Mouse (Mus musculus) embryonic facial prominence, embryonic 15.5 days (tissue): ENCODE measurements around the gene Ndst2. TPM values are rescaled to one million over a fixed set of nuclear protein-coding genes. Genes with fewer than 3 reads are reported as not detected.

Experiments used
- ATAC-seq: fragments of 200-750 bp; cut with Nextera tagmentation; 2 replicates; pipeline ENCODE4 v1.8.0; 2017; ENCODE audit warnings: low read depth, moderate TSS enrichment; ENCODE audit not compliant: insufficient number of reproducible peaks, low FRiP score, low TSS enrichment
- H3K27ac ChIP-seq: fragments of 300-500 bp; sonication (generic); replicated peaks from 2 replicates; pipeline ENCODE4 v1.5.1; 2015; ENCODE audit warnings: mild to moderate bottlenecking, inconsistent platforms
- H3K27me3 ChIP-seq: fragments of 300-500 bp; sonication (generic); 2 replicates; pipeline ENCODE4 v1.6.1; 2015; ENCODE audit warnings: inconsistent platforms
- H3K36me3 ChIP-seq: fragments of 300-500 bp; sonication (generic); 2 replicates; pipeline ENCODE4 v1.6.1; 2015; ENCODE audit warnings: mild to moderate bottlenecking, inconsistent platforms
- H3K4me1 ChIP-seq: fragments of 300-500 bp; sonication (generic); 2 replicates; pipeline ENCODE4 v1.6.1; 2015; ENCODE audit warnings: inconsistent platforms
- H3K4me2 ChIP-seq: fragments of 300-500 bp; sonication (generic); replicated peaks from 2 replicates; pipeline ENCODE4 v1.6.1; 2015; ENCODE audit warnings: mild to moderate bottlenecking, inconsistent platforms
- H3K4me3 ChIP-seq: fragments of 300-500 bp; sonication (generic); replicated peaks from 2 replicates; pipeline ENCODE4 v1.5.1; 2015; ENCODE audit warnings: mild to moderate bottlenecking, inconsistent platforms
- H3K9ac ChIP-seq: fragments of 300-500 bp; sonication (generic); 2 replicates; pipeline ENCODE4 v1.6.1; 2015; ENCODE audit warnings: inconsistent platforms
- H3K9me3 ChIP-seq: fragments of 300-500 bp; sonication (generic); replicated peaks from 2 replicates; pipeline ENCODE4 v1.6.1; 2016; ENCODE audit warnings: inconsistent platforms
- WGBS: fragments of 180-500 bp; shearing (Covaris S2); methylation state at CpG from one replicate; pipeline ENCODE4 v1.1.7; 2015; 5-methylcytosine and 5-hydroxymethylcytosine counted together
- polyA plus RNA-seq: library from polyadenylated mRNA; unstranded; fragments of >200 nt; fragmentation: Nextera tagmentation; extraction: Ambion mirVana; gene quantifications from 2 replicates; pipeline ENCODE4 v1.2.1, GENCODE M21; 2015

Ndst2 gene
- polyA plus RNA-seq, result 35.1 and 38.8 TPM in 2 replicates

DNA sequence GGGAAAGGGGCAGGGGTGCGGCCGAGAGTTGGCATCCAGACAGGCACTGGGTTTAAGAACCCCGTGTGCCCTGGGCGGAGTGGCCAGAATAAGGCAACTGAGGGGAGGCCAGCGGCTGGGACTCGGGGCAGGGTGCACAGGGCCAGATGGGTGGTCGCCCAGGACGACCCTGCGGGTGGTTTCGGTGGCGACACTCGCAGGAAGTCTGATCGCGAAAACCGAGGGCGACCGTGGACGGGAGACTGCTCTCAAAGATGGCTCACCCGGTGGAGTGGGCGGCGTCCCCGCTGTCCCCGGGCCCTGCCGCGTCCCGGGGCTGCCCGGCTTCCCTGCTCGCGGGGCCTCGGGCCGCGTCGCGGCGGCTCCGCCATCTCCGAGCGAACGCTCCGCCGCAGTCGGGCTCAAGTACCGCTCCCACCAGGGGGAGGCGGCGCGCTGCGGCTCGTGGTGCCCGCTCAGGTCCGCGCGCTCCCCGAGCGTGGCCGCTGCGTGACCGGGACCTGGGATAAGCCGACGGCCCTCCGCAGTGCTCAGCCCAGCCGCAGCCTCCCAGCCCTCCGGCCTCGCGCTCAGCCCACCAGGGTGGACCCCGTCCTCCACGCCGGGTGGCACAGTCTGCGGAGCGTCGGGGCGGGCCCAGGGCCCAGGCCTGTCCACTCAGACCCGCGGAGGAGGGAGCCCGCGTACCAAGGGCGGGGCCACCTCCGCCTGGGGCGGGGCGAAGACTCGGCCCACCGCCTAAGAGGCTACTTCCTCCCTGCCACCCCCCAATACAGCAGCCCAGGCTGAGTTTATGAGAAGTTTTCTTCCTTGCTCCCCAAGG lies at the start of gene Ndst2:
Gene Ndst2 (minus strand): TSS at position 611 of the 823 bp plus-strand sequence.
- Histone ChIP-seq H3K27ac (peak within 1 kb of the TSS; percentile 92), H3K27me3 (no peaks in the 10 kb centered on the region), H3K36me3 (peaks cover 56% of the 10 kb centered on the region), H3K9me3 (no peaks in the 10 kb centered on the region), H3K4me2 (peak within 1 kb of the TSS; percentile 81), H3K4me1 (peaks cover 35% of the 10 kb centered on the region), H3K4me3 (peak within 1 kb of the TSS; percentile 82), H3K9ac (peak within 1 kb of the TSS; percentile 91)
- WGBS, result 1% methylated on average over 80 of the region's 81 CpGs
- peak; percentile 98 for ATAC-seq

GRCm38 (mm10) chr14:20783526-20783925 lies 49.2 kb upstream of the Ndst2 start:
- Histone ChIP-seq H3K9ac (no peak overlapping the region), H3K4me2 (no peak overlapping the region), H3K4me3 (no peak overlapping the region), H3K9me3 (no peaks in the 10 kb centered on the region), H3K4me1 (peaks cover 23% of the 10 kb centered on the region), H3K27ac (no peak overlapping the region), H3K27me3 (no peaks in the 10 kb centered on the region), H3K36me3 (peaks cover 71% of the 10 kb centered on the region)
- no peak for ATAC-seq
- WGBS, result 94% methylated on average over 6 of the region's 6 CpGs

GRCm38 (mm10) chr14:20782860-20783259 lies 48.5 kb upstream of the Ndst2 start:
- Histone ChIP-seq H3K36me3 (peaks cover 72% of the 10 kb centered on the region), H3K27me3 (no peaks in the 10 kb centered on the region), H3K4me1 (peaks cover 23% of the 10 kb centered on the region), H3K4me3 (no peak overlapping the region), H3K4me2 (no peak overlapping the region), H3K27ac (no peak overlapping the region), H3K9me3 (no peaks in the 10 kb centered on the region), H3K9ac (no peak overlapping the region)
- WGBS, result 91% methylated on average over 7 of the region's 7 CpGs
- no peak for ATAC-seq

DNA sequence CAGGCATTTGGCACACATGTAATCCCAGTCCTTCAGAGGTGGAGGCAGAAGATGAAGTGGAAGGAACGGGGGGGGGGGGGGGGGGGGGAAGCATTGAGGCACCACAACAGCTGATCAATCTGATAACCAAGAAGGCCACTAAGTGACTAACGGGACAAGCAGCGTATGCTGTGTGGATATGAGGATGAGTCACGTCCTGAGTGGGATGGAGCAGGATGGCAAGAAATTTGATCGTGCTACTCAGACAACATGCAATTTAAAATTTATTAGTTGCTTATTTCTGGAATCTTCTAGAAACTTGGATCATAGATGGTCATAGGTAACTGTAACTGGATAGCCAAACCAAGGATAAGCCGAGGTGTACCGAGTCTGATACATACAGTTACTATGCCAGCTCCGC lies 45.9 kb upstream of the Ndst2 start:
- Histone ChIP-seq H3K4me2 (no peak overlapping the region), H3K9me3 (no peaks in the 10 kb centered on the region), H3K4me1 (peaks cover 10% of the 10 kb centered on the region), H3K27me3 (no peaks in the 10 kb centered on the region), H3K36me3 (peaks cover 61% of the 10 kb centered on the region), H3K4me3 (no peak overlapping the region), H3K9ac (no peak overlapping the region), H3K27ac (no peak overlapping the region)
- 89% methylated on average over 8 of the region's 8 CpGs for whole genome bisulfite sequencing
- ATAC-seq, result no peak

DNA sequence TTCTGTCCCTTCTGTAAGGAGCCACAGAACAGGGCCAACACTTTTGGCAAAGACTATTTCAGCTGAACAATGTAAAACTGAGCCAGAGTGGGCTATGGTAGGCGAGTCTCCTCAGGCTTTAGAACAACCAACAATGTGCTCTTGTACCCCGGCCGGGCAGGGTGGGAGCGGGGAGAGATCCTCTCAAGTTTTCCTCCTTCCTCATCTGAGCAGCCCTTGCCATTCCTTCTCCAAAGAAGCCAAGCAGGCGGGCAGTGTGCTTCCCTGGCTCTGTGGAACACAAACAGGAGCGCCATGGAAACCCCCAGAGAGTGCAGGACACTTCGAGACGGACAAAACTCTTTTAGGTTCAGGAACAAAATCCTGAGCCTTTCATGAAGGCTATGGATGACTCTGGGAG lies 44.1 kb upstream of the Ndst2 start:
- Histone ChIP-seq H3K27ac (no peak overlapping the region), H3K9ac (no peak overlapping the region), H3K9me3 (no peaks in the 10 kb centered on the region), H3K4me2 (no peak overlapping the region), H3K4me3 (no peak overlapping the region), H3K4me1 (peaks cover 17% of the 10 kb centered on the region; the same call in 1 of the 2 replicates), H3K36me3 (peaks cover 46% of the 10 kb centered on the region), H3K27me3 (no peaks in the 10 kb centered on the region)
- no peak for ATAC-seq
- 88% methylated on average over 8 of the region's 8 CpGs for WGBS

GRCm38 (mm10) chr14:20775661-20776060 lies 41.3 kb upstream of the Ndst2 start:
- Histone ChIP-seq H3K4me2 (no peak overlapping the region), H3K27ac (no peak overlapping the region), H3K9ac (no peak overlapping the region), H3K9me3 (no peaks in the 10 kb centered on the region), H3K4me1 (peaks cover 26% of the 10 kb centered on the region; the same call in 1 of the 2 replicates), H3K4me3 (no peak overlapping the region), H3K27me3 (no peaks in the 10 kb centered on the region), H3K36me3 (peaks cover 25% of the 10 kb centered on the region)
- ATAC-seq, result no peak
- WGBS, result 39% methylated on average over 6 of the region's 6 CpGs

- H3K36me3 ChIP-seq, result peaks cover 32% of the 10 kb centered on the region
- H3K27me3 ChIP-seq, result no peaks in the 10 kb centered on the region
- H3K4me2 ChIP-seq, result no peak overlapping the region
- no peak overlapping the region; the same call in 1 of the 2 replicates for H3K27ac ChIP-seq
- H3K9me3 ChIP-seq, result no peaks in the 10 kb centered on the region
- ATAC-seq, result no peak
- WGBS, result 53% methylated on average over 3 of the region's 3 CpGs
- no peak overlapping the region for H3K9ac ChIP-seq
- peaks cover 33% of the 10 kb centered on the region for H3K4me1 ChIP-seq
- no peak overlapping the region for H3K4me3 ChIP-seq
Measured at GRCm38 (mm10) chr14:20773410-20773809, 39.0 kb upstream of the Ndst2 start.

- H3K27ac ChIP-seq, result no peak overlapping the region; the same call in 1 of the 2 replicates
- H3K27me3 ChIP-seq, result no peaks in the 10 kb centered on the region
- ATAC-seq, result no peak
- peaks cover 29% of the 10 kb centered on the region for H3K36me3 ChIP-seq
- H3K9ac ChIP-seq, result no peak overlapping the region
- no peak overlapping the region for H3K4me3 ChIP-seq
- H3K9me3 ChIP-seq, result no peaks in the 10 kb centered on the region
- WGBS, result 74% methylated on average over 6 of the region's 6 CpGs
- H3K4me1 ChIP-seq, result peaks cover 37% of the 10 kb centered on the region
- H3K4me2 ChIP-seq, result no peak overlapping the region
Measured at GRCm38 (mm10) chr14:20772808-20773207, 38.4 kb upstream of the Ndst2 start.

DNA sequence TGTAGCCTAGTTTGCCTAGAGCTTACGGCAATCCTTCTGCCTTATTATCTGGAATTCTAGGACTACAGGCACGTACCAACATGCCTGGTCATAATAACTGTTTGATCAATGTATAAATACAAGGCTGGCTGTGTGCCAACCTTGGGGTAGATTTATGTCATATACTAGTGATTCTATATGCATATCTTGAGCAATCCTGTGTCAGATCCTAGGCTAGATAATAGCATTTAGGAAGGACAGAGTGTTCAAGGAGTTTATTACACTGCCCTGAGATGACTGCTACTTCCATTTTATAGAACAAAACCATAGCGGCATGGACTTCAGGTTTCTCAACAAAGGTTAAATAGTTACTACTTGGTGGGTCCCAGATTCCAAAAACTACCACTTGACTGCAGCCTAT lies 37.6 kb upstream of the Ndst2 start:
- no peak overlapping the region for H3K27ac ChIP-seq
- H3K4me3 ChIP-seq, result no peak overlapping the region
- no peak overlapping the region for H3K9ac ChIP-seq
- H3K9me3 ChIP-seq, result no peaks in the 10 kb centered on the region
- H3K4me1 ChIP-seq, result peaks cover 37% of the 10 kb centered on the region
- peaks cover 23% of the 10 kb centered on the region for H3K36me3 ChIP-seq
- ATAC-seq, result no peak
- no peak overlapping the region for H3K4me2 ChIP-seq
- WGBS, result 79% methylated on average over 3 of the region's 3 CpGs
- H3K27me3 ChIP-seq, result no peaks in the 10 kb centered on the region

DNA sequence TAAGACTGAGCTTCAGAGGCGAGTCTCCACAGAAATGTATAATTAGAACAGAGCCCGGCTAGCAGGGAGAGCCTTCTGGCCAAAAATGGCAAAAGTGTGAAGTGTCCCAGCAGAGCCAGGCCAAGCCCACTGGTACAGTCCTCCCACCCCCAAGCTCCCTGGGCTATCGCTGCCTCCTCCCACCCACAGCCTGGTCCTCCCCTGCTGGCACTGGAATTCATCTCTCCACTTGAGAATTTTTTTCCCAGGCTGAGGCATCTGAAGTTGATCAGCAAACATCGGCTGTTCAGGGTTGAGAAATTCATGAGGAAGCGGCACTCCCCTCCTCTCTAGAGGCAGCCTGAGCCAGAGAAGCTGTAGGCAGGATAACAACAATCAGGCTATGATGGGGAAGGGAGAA lies 34.2 kb upstream of the Ndst2 start:
- no peak overlapping the region for H3K9ac ChIP-seq
- ATAC-seq, result peak; percentile 55; the same call in 1 of the 2 replicates
- 38% methylated on average over 5 of the region's 5 CpGs for WGBS
- peaks cover 41% of the 10 kb centered on the region for H3K36me3 ChIP-seq
- no peak overlapping the region for H3K4me3 ChIP-seq
- peak overlapping the region; percentile 58 for H3K27ac ChIP-seq
- peaks cover 26% of the 10 kb centered on the region for H3K4me1 ChIP-seq
- no peaks in the 10 kb centered on the region for H3K27me3 ChIP-seq
- H3K4me2 ChIP-seq, result no peak overlapping the region
- H3K9me3 ChIP-seq, result no peaks in the 10 kb centered on the region

DNA sequence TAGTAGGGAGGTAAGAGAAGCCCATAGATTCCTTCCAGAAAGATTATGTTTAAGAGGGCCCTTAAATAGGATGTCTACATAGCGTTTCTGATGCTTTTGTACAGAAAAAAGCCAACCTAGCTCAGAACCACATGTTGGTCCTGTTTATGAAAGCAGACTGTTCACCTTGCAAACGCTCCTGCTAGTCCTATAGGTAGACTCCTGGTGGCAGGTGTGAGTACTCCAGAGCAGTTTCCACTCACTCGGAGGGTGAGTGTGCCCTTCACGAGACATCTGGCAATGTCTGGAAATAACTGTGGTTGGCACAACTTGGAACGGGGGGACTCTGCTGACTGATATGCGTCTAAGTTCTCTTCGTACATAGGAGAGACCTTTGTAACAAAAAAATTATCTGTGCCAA lies 33.6 kb upstream of the Ndst2 start:
- Histone ChIP-seq H3K27ac (peak overlapping the region; percentile 58; the same call in 1 of the 2 replicates), H3K27me3 (no peaks in the 10 kb centered on the region), H3K4me2 (no peak overlapping the region), H3K4me3 (no peak overlapping the region), H3K36me3 (peaks cover 47% of the 10 kb centered on the region), H3K9me3 (no peaks in the 10 kb centered on the region), H3K9ac (no peak overlapping the region), H3K4me1 (peaks cover 21% of the 10 kb centered on the region)
- 81% methylated on average over 7 of the region's 7 CpGs for WGBS
- ATAC-seq, result no peak
